Mouse (Mus musculus): ENCODE results near the gene Tigd3. TPM values are rescaled to one million over a fixed set of nuclear protein-coding genes. Genes with fewer than 3 reads are reported as not detected.
A peak's percentile ranks its signal among the peaks of the same experiment; 100 is the strongest.

Gene Tigd3
- total and polyA plus RNA-seq, 2 experiments from 2014 or later, result 9.9 to 10.2 TPM

- peak overlapping the region; percentile 99 for H3K27ac ChIP-seq (ENCODE audit: low read depth, low read length)
- ATAC-seq (no peak), DNase-seq (no peak)
- H3K9me3 ChIP-seq (ENCODE audit: low read length), result no peaks in the 10 kb centered on the region
- peak overlapping the region; percentile 32; the same call in 1 of the 2 replicates for H3K4me3 ChIP-seq (ENCODE audit: low read depth, low read length)
- H3K4me2 ChIP-seq (ENCODE audit: low read depth), result peak overlapping the region; percentile 63
- peak overlapping the region; percentile 62 for H3K9ac ChIP-seq
- no peak for TF ChIP-seq CTCF (IDR thresholded peaks at IDR 0.05; ENCODE audit: low read depth)
- WGBS, result 32% methylated on average over 4 of the region's 4 CpGs
- peaks cover 30% of the 10 kb centered on the region for H3K4me1 ChIP-seq (ENCODE audit: insufficient read depth)
- H3K36me3 ChIP-seq (ENCODE audit: insufficient read depth), result peaks cover 3% of the 10 kb centered on the region; the same call in 1 of the 2 replicates
- H3K27me3 ChIP-seq (ENCODE audit: insufficient read depth, low read length), result no peaks in the 10 kb centered on the region
Measured at GRCm38 (mm10) chr19:5847306-5847796, 46.6 kb downstream of the Tigd3 start.

- DNase-seq (peak; percentile 91), ATAC-seq (peak; percentile 92)
- WGBS, result under 1% methylated on average over 16 of the region's 16 CpGs
- H3K36me3 ChIP-seq (ENCODE audit: insufficient read depth), result no peaks in the 10 kb centered on the region; the same call in 1 of the 2 replicates
- H3K27ac ChIP-seq (ENCODE audit: low read depth, low read length), result peak overlapping the region; percentile 99
- H3K4me3 ChIP-seq (ENCODE audit: low read depth, low read length), result peak overlapping the region; percentile 32
- no peak for TF ChIP-seq CTCF (IDR thresholded peaks at IDR 0.05; ENCODE audit: low read depth)
- H3K27me3 ChIP-seq (ENCODE audit: insufficient read depth, low read length), result no peaks in the 10 kb centered on the region
- no peaks in the 10 kb centered on the region for H3K9me3 ChIP-seq (ENCODE audit: low read length)
- peak overlapping the region; percentile 62 for H3K9ac ChIP-seq
- peak overlapping the region; percentile 63 for H3K4me2 ChIP-seq (ENCODE audit: low read depth)
- H3K4me1 ChIP-seq (ENCODE audit: insufficient read depth), result peaks cover 30% of the 10 kb centered on the region
Measured at GRCm38 (mm10) chr19:5846557-5847305, 47.2 kb downstream of the Tigd3 start.

GRCm38 (mm10) chr19:5846154-5846553 lies 47.8 kb downstream of the Tigd3 start:
- Histone ChIP-seq H3K27me3 (ENCODE audit: insufficient read depth, low read length) (no peaks in the 10 kb centered on the region), H3K4me2 (ENCODE audit: low read depth) (peak overlapping the region; percentile 63), H3K36me3 (ENCODE audit: insufficient read depth) (no peaks in the 10 kb centered on the region), H3K9ac (peak overlapping the region; percentile 62), H3K4me3 (ENCODE audit: low read depth, low read length) (peak overlapping the region; percentile 32), H3K9me3 (ENCODE audit: low read length) (no peaks in the 10 kb centered on the region), H3K4me1 (ENCODE audit: insufficient read depth) (peaks cover 30% of the 10 kb centered on the region), H3K27ac (ENCODE audit: low read depth, low read length) (peak overlapping the region; percentile 99)
- DNase-seq, result no peak
- TF ChIP-seq CTCF (IDR thresholded peaks at IDR 0.05; ENCODE audit: low read depth), result 0 out of 2 replicates have a peak, but pooled peaks have one; percentile 15
- WGBS, result under 1% methylated on average over 7 of the region's 7 CpGs
- no peak; the same call in 1 of the 2 replicates for ATAC-seq

DNA sequence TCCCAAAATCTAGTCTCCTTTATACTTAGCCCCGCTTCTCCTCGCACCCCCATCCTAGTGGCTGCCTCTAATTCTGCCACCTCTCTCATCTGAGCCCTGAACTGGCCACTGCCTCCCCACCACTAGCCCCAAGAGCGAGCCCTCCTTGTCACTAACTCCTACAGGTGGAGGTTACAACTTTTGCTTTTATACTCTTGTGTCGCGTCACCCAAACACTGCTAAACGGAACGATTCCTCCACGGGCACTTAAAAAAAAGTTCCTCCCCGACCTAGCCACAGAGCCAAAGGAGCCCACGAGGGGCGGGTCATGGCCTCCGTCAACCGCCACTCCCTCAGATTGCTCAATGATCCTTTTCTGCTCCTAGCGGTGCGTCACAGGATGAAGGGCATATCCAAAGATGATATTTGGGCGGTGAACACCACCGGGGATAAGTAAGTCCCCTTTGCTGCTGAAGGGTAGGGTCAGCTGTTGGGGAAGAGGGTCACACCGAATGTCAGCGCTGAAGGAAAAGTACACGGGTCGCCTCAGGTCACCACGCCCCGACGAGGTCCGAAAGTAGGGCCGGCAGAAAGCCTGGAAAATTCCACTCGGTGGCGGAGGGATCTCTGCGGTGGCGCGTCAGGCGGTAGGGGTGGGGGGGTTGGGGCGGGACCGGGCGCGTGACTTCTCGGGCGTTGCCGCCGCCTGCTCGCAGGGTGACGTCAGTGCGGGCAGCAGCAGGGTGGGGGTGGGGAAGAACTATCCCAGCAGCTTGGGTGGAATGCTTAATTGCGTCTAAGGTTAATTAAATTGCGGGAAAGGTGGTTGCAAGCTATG lies 48.4 kb downstream of the Tigd3 start:
- 6% methylated on average over 45 of the region's 45 CpGs for WGBS
- Histone ChIP-seq H3K4me1 (ENCODE audit: insufficient read depth) (peaks cover 30% of the 10 kb centered on the region), H3K9ac (peak overlapping the region; percentile 62), H3K27me3 (ENCODE audit: insufficient read depth, low read length) (no peaks in the 10 kb centered on the region), H3K27ac (ENCODE audit: low read depth, low read length) (peak overlapping the region; percentile 99), H3K9me3 (ENCODE audit: low read length) (no peaks in the 10 kb centered on the region), H3K4me3 (ENCODE audit: low read depth, low read length) (peak overlapping the region; percentile 32), H3K4me2 (ENCODE audit: low read depth) (peak overlapping the region; percentile 63), H3K36me3 (ENCODE audit: insufficient read depth) (no peaks in the 10 kb centered on the region)
- TF ChIP-seq CTCF (IDR thresholded peaks at IDR 0.05; ENCODE audit: low read depth), result peak; percentile 53
- DNase-seq, result peak; percentile 96
- ATAC-seq, result peak; percentile 66

GRCm38 (mm10) chr19:5844831-5845318 lies 49.1 kb downstream of the Tigd3 start:
- Histone ChIP-seq H3K27me3 (ENCODE audit: insufficient read depth, low read length) (no peaks in the 10 kb centered on the region), H3K27ac (ENCODE audit: low read depth, low read length) (peak overlapping the region; percentile 99), H3K9ac (peak overlapping the region; percentile 48), H3K36me3 (ENCODE audit: insufficient read depth) (no peaks in the 10 kb centered on the region), H3K4me2 (ENCODE audit: low read depth) (peak overlapping the region; percentile 63), H3K4me3 (ENCODE audit: low read depth, low read length) (peak overlapping the region; percentile 32), H3K9me3 (ENCODE audit: low read length) (no peaks in the 10 kb centered on the region), H3K4me1 (ENCODE audit: insufficient read depth) (peaks cover 30% of the 10 kb centered on the region)
- WGBS, result 81% methylated on average over 12 of the region's 12 CpGs
- TF ChIP-seq CTCF (IDR thresholded peaks at IDR 0.05; ENCODE audit: low read depth), result no peak
- ATAC-seq, result no peak
- DNase-seq, result no peak

- 88% methylated on average over 30 of the region's 30 CpGs for WGBS
- Histone ChIP-seq H3K27ac (ENCODE audit: low read depth, low read length) (peak overlapping the region; percentile 99), H3K4me2 (ENCODE audit: low read depth) (peak overlapping the region; percentile 63), H3K36me3 (ENCODE audit: insufficient read depth) (no peaks in the 10 kb centered on the region), H3K4me3 (ENCODE audit: low read depth, low read length) (no peak overlapping the region), H3K27me3 (ENCODE audit: insufficient read depth, low read length) (no peaks in the 10 kb centered on the region), H3K9me3 (ENCODE audit: low read length) (no peaks in the 10 kb centered on the region), H3K9ac (0 out of 2 replicates have a peak overlapping the region, but pooled peaks have one; percentile 48), H3K4me1 (ENCODE audit: insufficient read depth) (peaks cover 26% of the 10 kb centered on the region)
- ATAC-seq (no peak), DNase-seq (no peak)
- TF ChIP-seq CTCF (IDR thresholded peaks at IDR 0.05; ENCODE audit: low read depth), result no peak
Measured at GRCm38 (mm10) chr19:5843781-5844691, 49.9 kb downstream of the Tigd3 start.
